Comparison of ENCODE assay signal across 10 mouse cellular contexts in genomic region chr3:58002792-58003574, GRCm38 (mm10).
DNase-seq lines count a peak whose midpoint lies in the region; ATAC-seq and TF ChIP-seq lines count a peak whose summit lies in the region.
"Had no signal": no experiment of that assay in that cellular context is flagged by ENCODE, and none has a peak within 500 bp of the region (broad histone marks: within the 10 kb centered on the region; RNA-seq: fewer than 3 reads in every experiment).

No protein-coding gene starts in this region.

- H3K4me2 ChIP-seq in CH12.LX (ENCODE audit: insufficient read depth, low read depth, poor library complexity, severe bottlenecking), result 0 out of 2 replicates have a peak overlapping the region, but pooled peaks have one; percentile 5
- no peak overlapping the region for H3K4me2 ChIP-seq in hindbrain, embryonic 12.5 days (replicated peaks)
- H3K4me2 ChIP-seq in limb, embryonic 13.5 days (replicated peaks), result no peak overlapping the region

- no peak for TF ChIP-seq EP300 in CH12.LX (IDR thresholded peaks at IDR 0.05; ENCODE audit: low read length)

- H3K36me3 ChIP-seq in CH12.LX (replicated peaks in 1 of 2; ENCODE audit: control insufficient read depth in 1 of 2, insufficient read depth in 1 of 2, low read length in 1 of 2), result no peaks in the 10 kb centered on the region
- H3K36me3 ChIP-seq in hindbrain, embryonic 12.5 days, result no peaks in the 10 kb centered on the region
- no peaks in the 10 kb centered on the region for H3K36me3 ChIP-seq in limb, embryonic 13.5 days

- no peak for TF ChIP-seq CTCF in CH12.LX (conservative IDR thresholded peaks at IDR 0.05 in 1 of 2, IDR thresholded peaks at IDR 0.05 in 1 of 2; ENCODE audit: low read depth in 2 of 2, low read length in 2 of 2)

- no peak overlapping the region for H3K27ac ChIP-seq in CH12.LX (ENCODE audit: insufficient read depth, low read depth)
- no peak overlapping the region for H3K27ac ChIP-seq in hindbrain, embryonic 12.5 days
- H3K27ac ChIP-seq in limb, embryonic 13.5 days, result no peak overlapping the region

- in situ Hi-C loops in CH12.LX (cut with MboI; ENCODE audit: low pct_ligation_motif_present, low pct_unique_long_range_greater_than_20kb, low sequenced_read_pairs), result no loop called here

- H3K9ac ChIP-seq in CH12.LX (ENCODE audit: insufficient read depth, low read depth), result no peak overlapping the region
- no peak overlapping the region for H3K9ac ChIP-seq in hindbrain, embryonic 12.5 days
- H3K9ac ChIP-seq in limb, embryonic 13.5 days, result no peak overlapping the region

- TF ChIP-seq POLR2A in CH12.LX (IDR thresholded peaks at IDR 0.05; ENCODE audit: low read depth, low read length), result no peak

- H3K9me3 ChIP-seq in CH12.LX (replicated peaks; ENCODE audit: low read length), result no peaks in the 10 kb centered on the region
- H3K9me3 ChIP-seq in hindbrain, embryonic 12.5 days (replicated peaks), result no peaks in the 10 kb centered on the region
- H3K9me3 ChIP-seq in limb, embryonic 13.5 days, result no peaks in the 10 kb centered on the region

- DNase-seq in cerebellum, postnatal 14 days, result peak; percentile 10 to 17
- DNase-seq in cerebellum, adult 9-11 months, result no peak
- DNase-seq in CH12.LX (ENCODE audit: extremely low read depth), result no peak
- no peak for DNase-seq in thymus, postnatal 25 days
- no peak for DNase-seq in gastrocnemius, postnatal 10 days
- DNase-seq in MN1 (ENCODE audit: low spot score), result no peak
- DNase-seq: heart, postnatal 4 days; right cerebral cortex, adult 18-20 months had no signal

- dilution Hi-C loops in CH12.LX (cut with MboI; ENCODE audit: extremely low pct_ligation_motif_present, extremely low pct_unique_long_range_greater_than_20kb, low sequenced_read_pairs), result no loop called here

- no peaks in the 10 kb centered on the region for H3K79me2 ChIP-seq in CH12.LX (replicated peaks; ENCODE audit: control insufficient read depth, extremely low read depth, insufficient read depth, poor library complexity, severe bottlenecking)

- peak; percentile 56; the same call in 1 of the 2 replicates for ATAC-seq in hindbrain, embryonic 12.5 days (ENCODE audit: low FRiP score)
- ATAC-seq in limb, embryonic 13.5 days (ENCODE audit: low FRiP score, low read depth), result peak; percentile 64; the same call in 1 of the 2 replicates

- no peak for TF ChIP-seq RAD21 in CH12.LX (IDR thresholded peaks at IDR 0.05; ENCODE audit: low read depth, low read length)

- no peaks in the 10 kb centered on the region for H3K27me3 ChIP-seq in CH12.LX (replicated peaks)
- no peaks in the 10 kb centered on the region for H3K27me3 ChIP-seq in hindbrain, embryonic 12.5 days
- H3K27me3 ChIP-seq in limb, embryonic 13.5 days, result no peaks in the 10 kb centered on the region

- H3K4me1 ChIP-seq in CH12.LX (ENCODE audit: control insufficient read depth in 1 of 2, insufficient read depth in 2 of 2), result no peaks in the 10 kb centered on the region
- H3K4me1 ChIP-seq in hindbrain, embryonic 12.5 days, result peaks cover 6% of the 10 kb centered on the region
- peaks cover 10% of the 10 kb centered on the region; the same call in 1 of the 2 replicates for H3K4me1 ChIP-seq in limb, embryonic 13.5 days

- WGBS in hindbrain, embryonic 12.5 days, result 47% methylated on average over 7 of the region's 7 CpGs
- WGBS in limb, embryonic 13.5 days, result 25% methylated on average over 7 of the region's 7 CpGs

- no peak overlapping the region for H3K4me3 ChIP-seq in CH12.LX (replicated peaks in 1 of 3; ENCODE audit: low read depth in 2 of 3, low read length in 2 of 3, poor library complexity in 1 of 3)
- H3K4me3 ChIP-seq in hindbrain, embryonic 12.5 days, result no peak overlapping the region
- no peak overlapping the region for H3K4me3 ChIP-seq in limb, embryonic 13.5 days

TF ChIP-seq in CH12.LX, 34 proteins besides CTCF, POLR2A, EP300 and RAD21:
- TF ChIP-seq MYC (IDR thresholded peaks at IDR 0.05; ENCODE audit: low read depth, low read length) (no peak), UBTF (IDR thresholded peaks at IDR 0.05; ENCODE audit: low read depth, low read length) (no peak), JUND (conservative IDR thresholded peaks at IDR 0.05; ENCODE audit: low read depth, low read length) (no peak), USF1 (IDR thresholded peaks at IDR 0.05; ENCODE audit: low read depth, low read length) (no peak), USF2 (conservative IDR thresholded peaks at IDR 0.05; ENCODE audit: low read depth, low read length) (no peak), ZKSCAN1 (IDR thresholded peaks at IDR 0.05; ENCODE audit: borderline replicate concordance, low read depth, low read length) (no peak), RCOR1 (conservative IDR thresholded peaks at IDR 0.05; ENCODE audit: low read depth, low read length) (no peak), NELFE (IDR thresholded peaks at IDR 0.05; ENCODE audit: low read depth, low read length) (no peak), SMC3 (IDR thresholded peaks at IDR 0.05; ENCODE audit: low read depth, low read length) (no peak), ZNF384 (IDR thresholded peaks at IDR 0.05; ENCODE audit: low read depth, low read length) (no peak)
TF ChIP-seq in CH12.LX: peak in this region for 0.

Comparison
In these comparisons a context has a peak if more than half of its experiments do, and no peak if none do; other contexts are left out.
1. DNase-seq: peak in cerebellum, postnatal 14 days (2 of 2); none in cerebellum, adult 9-11 months (single experiment), CH12.LX (single experiment), thymus, postnatal 25 days (single experiment), gastrocnemius, postnatal 10 days (single experiment) and MN1 (single experiment).